Mouse (Mus musculus): ENCODE measurements at regions not wholly inside any gene's neighbourhood (a gene's known extent, or its start where the extent isn't known, plus 50 kb on each side); places are given as distances from the start of the nearest gene placed in this dataset.
A peak's percentile ranks its signal among the peaks of the same experiment; 100 is the strongest.

- Histone ChIP-seq H3K4me1 (no peaks in the 10 kb centered on the region), H3K4me2 (no peak overlapping the region), H3K27me3 (replicated peaks) (no peaks in the 10 kb centered on the region), H3K36me3 (no peaks in the 10 kb centered on the region), H3K27ac (no peak overlapping the region), H3K9ac (no peak overlapping the region), H3K4me3 (replicated peaks) (no peak overlapping the region), H3K9me3 (no peaks in the 10 kb centered on the region)
- ATAC-seq (ENCODE audit: insufficient read depth, low FRiP score, low read depth), result peak; percentile 81
- WGBS, result 70% methylated on average over 4 of the region's 4 CpGs
Observed at GRCm38 (mm10) chr12:10582840-10583614, 192.5 kb downstream of the Rdh14 start.

GRCm38 (mm10) chr12:10584026-10584425, 193.5 kb downstream of the Rdh14 start:
- no peaks in the 10 kb centered on the region for H3K9me3 ChIP-seq
- H3K4me1 ChIP-seq, result no peaks in the 10 kb centered on the region
- no peaks in the 10 kb centered on the region for H3K27me3 ChIP-seq (replicated peaks)
- no peak for ATAC-seq (ENCODE audit: insufficient read depth, low FRiP score, low read depth)
- H3K27ac ChIP-seq, result no peak overlapping the region
- no peak overlapping the region for H3K4me2 ChIP-seq
- 65% methylated on average over 7 of the region's 7 CpGs for WGBS
- no peaks in the 10 kb centered on the region for H3K36me3 ChIP-seq
- no peak overlapping the region for H3K4me3 ChIP-seq (replicated peaks)
- no peak overlapping the region for H3K9ac ChIP-seq

GRCm38 (mm10) chr12:10589537-10589936, 199.0 kb downstream of the Rdh14 start:
- no peaks in the 10 kb centered on the region for H3K27me3 ChIP-seq (replicated peaks)
- H3K36me3 ChIP-seq, result no peaks in the 10 kb centered on the region
- no peaks in the 10 kb centered on the region for H3K9me3 ChIP-seq
- peak; percentile 82; the same call in 1 of the 2 replicates for ATAC-seq (ENCODE audit: insufficient read depth, low FRiP score, low read depth)
- no peak overlapping the region for H3K4me2 ChIP-seq
- H3K4me1 ChIP-seq, result no peaks in the 10 kb centered on the region
- 32% methylated on average over 8 of the region's 8 CpGs for WGBS
- no peak overlapping the region for H3K4me3 ChIP-seq (replicated peaks)
- no peak overlapping the region for H3K9ac ChIP-seq
- no peak overlapping the region for H3K27ac ChIP-seq

- Histone ChIP-seq H3K4me1 (no peaks in the 10 kb centered on the region), H3K9ac (no peak overlapping the region), H3K4me2 (no peak overlapping the region), H3K9me3 (no peaks in the 10 kb centered on the region), H3K27ac (no peak overlapping the region), H3K27me3 (replicated peaks) (no peaks in the 10 kb centered on the region), H3K4me3 (replicated peaks) (no peak overlapping the region), H3K36me3 (no peaks in the 10 kb centered on the region)
- ATAC-seq (ENCODE audit: insufficient read depth, low FRiP score, low read depth), result no peak
- WGBS, result 12% methylated on average over 7 of the region's 7 CpGs
Observed at GRCm38 (mm10) chr12:10597976-10598746, 207.6 kb downstream of the Rdh14 start.

- Histone ChIP-seq H3K9me3 (no peaks in the 10 kb centered on the region), H3K27ac (no peak overlapping the region), H3K4me2 (no peak overlapping the region), H3K27me3 (replicated peaks) (no peaks in the 10 kb centered on the region), H3K4me1 (no peaks in the 10 kb centered on the region), H3K9ac (no peak overlapping the region), H3K36me3 (no peaks in the 10 kb centered on the region), H3K4me3 (replicated peaks) (no peak overlapping the region)
- no peak for ATAC-seq (ENCODE audit: insufficient read depth, low FRiP score, low read depth)
- WGBS, result 75% methylated on average over 6 of the region's 6 CpGs
Observed at GRCm38 (mm10) chr12:10600111-10600510, 209.5 kb downstream of the Rdh14 start.

- H3K27ac ChIP-seq, result no peak overlapping the region
Observed at GRCm38 (mm10) chr12:10618319-10618718, 227.7 kb downstream of the Rdh14 start.

GRCm38 (mm10) chr12:10620541-10620940, 230.0 kb downstream of the Rdh14 start:
- ATAC-seq (ENCODE audit: insufficient read depth, low FRiP score, low read depth), result no peak

More at GRCm38 (mm10) chr12:10618319-10618718, 227.7 kb downstream of the Rdh14 start:
- ATAC-seq (ENCODE audit: insufficient read depth, low FRiP score, low read depth), result no peak
- Histone ChIP-seq H3K4me3 (replicated peaks) (no peak overlapping the region), H3K36me3 (no peaks in the 10 kb centered on the region), H3K9me3 (no peaks in the 10 kb centered on the region), H3K9ac (no peak overlapping the region), H3K4me2 (no peak overlapping the region), H3K27me3 (replicated peaks) (no peaks in the 10 kb centered on the region), H3K4me1 (no peaks in the 10 kb centered on the region)

GRCm38 (mm10) chr12:10638591-10638990, 248.0 kb downstream of the Rdh14 start:
- Histone ChIP-seq H3K4me3 (replicated peaks) (no peak overlapping the region), H3K9me3 (no peaks in the 10 kb centered on the region), H3K4me2 (no peak overlapping the region), H3K36me3 (no peaks in the 10 kb centered on the region), H3K9ac (no peak overlapping the region), H3K27me3 (replicated peaks) (no peaks in the 10 kb centered on the region), H3K27ac (no peak overlapping the region), H3K4me1 (no peaks in the 10 kb centered on the region)
- no peak for ATAC-seq (ENCODE audit: insufficient read depth, low FRiP score, low read depth)
- WGBS, result 79% methylated on average over 3 of the region's 3 CpGs

More at GRCm38 (mm10) chr12:10620541-10620940, 230.0 kb downstream of the Rdh14 start:
- H3K4me2 ChIP-seq, result no peak overlapping the region
- H3K36me3 ChIP-seq, result no peaks in the 10 kb centered on the region
- H3K27me3 ChIP-seq (replicated peaks), result no peaks in the 10 kb centered on the region
- 29% methylated on average over 3 of the region's 3 CpGs for WGBS
- H3K9me3 ChIP-seq, result no peaks in the 10 kb centered on the region
- no peak overlapping the region for H3K9ac ChIP-seq
- no peak overlapping the region for H3K27ac ChIP-seq
- no peaks in the 10 kb centered on the region for H3K4me1 ChIP-seq
- H3K4me3 ChIP-seq (replicated peaks), result no peak overlapping the region

- H3K4me2 ChIP-seq, result no peak overlapping the region
- H3K27ac ChIP-seq, result no peak overlapping the region
- no peaks in the 10 kb centered on the region for H3K36me3 ChIP-seq
- H3K4me3 ChIP-seq (replicated peaks), result no peak overlapping the region
- no peak overlapping the region for H3K9ac ChIP-seq
- H3K9me3 ChIP-seq, result no peaks in the 10 kb centered on the region
- no peak for ATAC-seq (ENCODE audit: insufficient read depth, low FRiP score, low read depth)
- H3K4me1 ChIP-seq, result no peaks in the 10 kb centered on the region
- H3K27me3 ChIP-seq (replicated peaks), result no peaks in the 10 kb centered on the region
- WGBS, result 77% methylated on average over 6 of the region's 6 CpGs
Observed at GRCm38 (mm10) chr12:10654466-10655184, 264.1 kb downstream of the Rdh14 start.

- Histone ChIP-seq H3K4me3 (replicated peaks) (no peak overlapping the region), H3K9me3 (no peaks in the 10 kb centered on the region), H3K36me3 (no peaks in the 10 kb centered on the region), H3K27ac (no peak overlapping the region), H3K9ac (no peak overlapping the region), H3K4me2 (no peak overlapping the region), H3K27me3 (replicated peaks) (no peaks in the 10 kb centered on the region), H3K4me1 (no peaks in the 10 kb centered on the region)
- no peak for ATAC-seq (ENCODE audit: insufficient read depth, low FRiP score, low read depth)
Observed at GRCm38 (mm10) chr12:10655185-10655544, 264.6 kb downstream of the Rdh14 start.

- H3K36me3 ChIP-seq, result no peaks in the 10 kb centered on the region
- no peak overlapping the region for H3K27ac ChIP-seq
- H3K9ac ChIP-seq, result no peak overlapping the region
- no peak overlapping the region for H3K4me3 ChIP-seq (replicated peaks)
- 72% methylated on average over 2 of the region's 2 CpGs for WGBS
- H3K27me3 ChIP-seq (replicated peaks), result no peaks in the 10 kb centered on the region
- H3K4me2 ChIP-seq, result no peak overlapping the region
- no peaks in the 10 kb centered on the region for H3K4me1 ChIP-seq
- ATAC-seq (ENCODE audit: insufficient read depth, low FRiP score, low read depth), result no peak
- no peaks in the 10 kb centered on the region for H3K9me3 ChIP-seq
Observed at GRCm38 (mm10) chr12:10658826-10659225, 268.3 kb downstream of the Rdh14 start.

- Histone ChIP-seq H3K4me2 (no peak overlapping the region), H3K4me3 (replicated peaks) (no peak overlapping the region), H3K36me3 (no peaks in the 10 kb centered on the region), H3K9me3 (no peaks in the 10 kb centered on the region), H3K27me3 (replicated peaks) (no peaks in the 10 kb centered on the region), H3K4me1 (no peaks in the 10 kb centered on the region), H3K9ac (no peak overlapping the region), H3K27ac (no peak overlapping the region)
- no peak for ATAC-seq (ENCODE audit: insufficient read depth, low FRiP score, low read depth)
- 82% methylated on average over 4 of the region's 4 CpGs for WGBS
Observed at GRCm38 (mm10) chr12:10686747-10687146, 296.2 kb downstream of the Rdh14 start.

Data from stomach, embryonic 15.5 days (tissue).